Mouse (Mus musculus) midbrain, embryonic 16.5 days (tissue): Measurements from ENCODE around the gene Bcl6b. TPM values are rescaled to one million over a fixed set of nuclear protein-coding genes. Genes with fewer than 3 reads are reported as not detected.

Experiments used
- ATAC-seq: fragments of 200-750 bp; cut with Nextera tagmentation; 2 replicates; pipeline ENCODE4 v1.8.0; 2017; ENCODE audit warnings: moderate TSS enrichment
- H3K27ac ChIP-seq: fragments of 300-500 bp; sonication (generic); 2 replicates; pipeline ENCODE4 v1.5.1; 2014; ENCODE audit warnings: mild to moderate bottlenecking, low read length, mixed read lengths
- H3K27me3 ChIP-seq: fragments of 300-500 bp; sonication (generic); 2 replicates; pipeline ENCODE4 v1.6.1; 2014; ENCODE audit warnings: low read depth, low read length, mixed read lengths; ENCODE audit not compliant: control insufficient read depth, insufficient read depth
- H3K36me3 ChIP-seq: fragments of 300-500 bp; sonication (generic); 2 replicates; pipeline ENCODE4 v1.6.1; 2014; ENCODE audit warnings: mild to moderate bottlenecking, low read length, moderate library complexity, mixed read lengths; ENCODE audit not compliant: control insufficient read depth, insufficient read depth
- H3K4me1 ChIP-seq: fragments of 300-500 bp; sonication (generic); 2 replicates; pipeline ENCODE4 v1.6.1; 2014; ENCODE audit warnings: mild to moderate bottlenecking, low read length, mixed read lengths; ENCODE audit not compliant: control insufficient read depth, insufficient read depth
- H3K4me2 ChIP-seq: fragments of 300-500 bp; sonication (generic); 2 replicates; pipeline ENCODE4 v1.6.1; 2014; ENCODE audit warnings: mild to moderate bottlenecking, low read length, mixed read lengths
- H3K4me3 ChIP-seq: fragments of 300-500 bp; sonication (generic); 2 replicates; pipeline ENCODE4 v1.5.1; 2014; ENCODE audit warnings: low read depth, mild to moderate bottlenecking, low read length, moderate library complexity, mixed read lengths
- H3K9ac ChIP-seq: fragments of 300-500 bp; sonication (generic); 2 replicates; pipeline ENCODE4 v1.6.1; 2014; ENCODE audit warnings: low read depth, low read length, mixed read lengths
- H3K9me3 ChIP-seq: fragments of 300-500 bp; sonication (generic); replicated peaks from 2 replicates; pipeline ENCODE4 v1.6.1; 2014; ENCODE audit warnings: mild to moderate bottlenecking, low read length, mixed read lengths; ENCODE audit not compliant: control insufficient read depth, poor library complexity, severe bottlenecking
- WGBS: fragments of 180-500 bp; shearing (Covaris S2); extraction: QIAGEN DNeasy Blood & Tissue Kit; methylation state at CpG from one replicate; pipeline ENCODE4 v1.1.7; 2014; 5-methylcytosine and 5-hydroxymethylcytosine counted together
- polyA plus RNA-seq: library from polyadenylated mRNA; unstranded; fragments of >200 nt; fragmentation: Nextera tagmentation; extraction: Ambion mirVana; gene quantifications from 2 replicates; pipeline ENCODE4 v1.2.1, GENCODE M21; 2015

Bcl6b gene
- 5.1 and 5.3 TPM in 2 replicates for polyA plus RNA-seq

- peaks cover 2% of the 10 kb centered on the region for H3K36me3 ChIP-seq
- peak within 1 kb of the TSS; percentile 17 for H3K27ac ChIP-seq
- H3K4me2 ChIP-seq, result peak within 1 kb of the TSS; percentile 54
- ATAC-seq, result no peak
- 3% methylated on average over 39 of the region's 39 CpGs for WGBS
- peaks cover 37% of the 10 kb centered on the region for H3K27me3 ChIP-seq
- no peaks in the 10 kb centered on the region for H3K9me3 ChIP-seq
- peaks cover 18% of the 10 kb centered on the region for H3K4me1 ChIP-seq
- peak within 1 kb of the TSS; percentile 27 for H3K9ac ChIP-seq
- H3K4me3 ChIP-seq, result peak within 1 kb of the TSS; percentile 27
These were observed at the start of gene Bcl6b for GRCm38 (mm10) chr11:70229260-70230010. Gene Bcl6b (minus strand): TSS chr11:70229798.

GRCm38 (mm10) chr11:70278961-70279360, 49.4 kb upstream of the Bcl6b start:
- 85% methylated on average over 3 of the region's 3 CpGs for WGBS
- H3K9ac ChIP-seq, result no peak overlapping the region
- H3K36me3 ChIP-seq, result no peaks in the 10 kb centered on the region
- H3K9me3 ChIP-seq, result no peaks in the 10 kb centered on the region
- no peak for ATAC-seq
- H3K27me3 ChIP-seq, result no peaks in the 10 kb centered on the region
- H3K27ac ChIP-seq, result no peak overlapping the region
- no peaks in the 10 kb centered on the region for H3K4me1 ChIP-seq
- no peak overlapping the region for H3K4me2 ChIP-seq
- no peak overlapping the region for H3K4me3 ChIP-seq

- no peaks in the 10 kb centered on the region for H3K27me3 ChIP-seq
- H3K4me2 ChIP-seq, result no peak overlapping the region
- H3K9ac ChIP-seq, result no peak overlapping the region
- WGBS, result 91% methylated on average over 7 of the region's 7 CpGs
- no peaks in the 10 kb centered on the region for H3K9me3 ChIP-seq
- H3K27ac ChIP-seq, result no peak overlapping the region
- H3K36me3 ChIP-seq, result no peaks in the 10 kb centered on the region
- H3K4me1 ChIP-seq, result no peaks in the 10 kb centered on the region
- H3K4me3 ChIP-seq, result no peak overlapping the region
- no peak for ATAC-seq
These were observed 42.0 kb upstream of the Bcl6b start for GRCm38 (mm10) chr11:70271641-70272040.

- no peak for ATAC-seq
- Histone ChIP-seq H3K4me1 (no peaks in the 10 kb centered on the region), H3K4me2 (no peak overlapping the region), H3K9me3 (no peaks in the 10 kb centered on the region), H3K27ac (no peak overlapping the region), H3K4me3 (no peak overlapping the region), H3K27me3 (no peaks in the 10 kb centered on the region), H3K36me3 (no peaks in the 10 kb centered on the region), H3K9ac (no peak overlapping the region)
- 86% methylated on average over 1 of the region's 1 CpGs for WGBS
These were observed 36.8 kb upstream of the Bcl6b start for GRCm38 (mm10) chr11:70266405-70266804.

GRCm38 (mm10) chr11:70265819-70266218, 36.2 kb upstream of the Bcl6b start:
- Histone ChIP-seq H3K4me3 (no peak overlapping the region), H3K27ac (no peak overlapping the region), H3K4me1 (no peaks in the 10 kb centered on the region), H3K36me3 (no peaks in the 10 kb centered on the region), H3K9ac (no peak overlapping the region), H3K9me3 (no peaks in the 10 kb centered on the region), H3K4me2 (no peak overlapping the region), H3K27me3 (no peaks in the 10 kb centered on the region)
- ATAC-seq, result no peak
- 83% methylated on average over 4 of the region's 4 CpGs for whole genome bisulfite sequencing

GRCm38 (mm10) chr11:70265252-70265651, 35.7 kb upstream of the Bcl6b start:
- H3K4me2 ChIP-seq, result no peak overlapping the region
- no peaks in the 10 kb centered on the region for H3K4me1 ChIP-seq
- 61% methylated on average over 3 of the region's 3 CpGs for WGBS
- no peak overlapping the region for H3K9ac ChIP-seq
- H3K27me3 ChIP-seq, result no peaks in the 10 kb centered on the region
- no peak for ATAC-seq
- H3K4me3 ChIP-seq, result no peak overlapping the region
- H3K9me3 ChIP-seq, result no peaks in the 10 kb centered on the region
- no peak overlapping the region for H3K27ac ChIP-seq
- no peaks in the 10 kb centered on the region for H3K36me3 ChIP-seq

GRCm38 (mm10) chr11:70259035-70259434, 29.4 kb upstream of the Bcl6b start:
- Histone ChIP-seq H3K9ac (no peak overlapping the region), H3K4me3 (no peak overlapping the region), H3K27me3 (peaks cover 14% of the 10 kb centered on the region), H3K4me1 (no peaks in the 10 kb centered on the region), H3K9me3 (no peaks in the 10 kb centered on the region), H3K36me3 (no peaks in the 10 kb centered on the region), H3K27ac (no peak overlapping the region), H3K4me2 (no peak overlapping the region)
- no peak for ATAC-seq
- WGBS, result 100% methylated on average over 4 of the region's 4 CpGs

GRCm38 (mm10) chr11:70254931-70255531, 25.4 kb upstream of the Bcl6b start, which contains the start of gene Alox12:
Gene Alox12 (minus strand): TSS chr11:70255353.
- H3K4me3 ChIP-seq, result no peak within 1 kb of the TSS
- WGBS, result 1% methylated on average over 25 of the region's 25 CpGs
- H3K27ac ChIP-seq, result no peak within 1 kb of the TSS
- H3K27me3 ChIP-seq, result peaks cover 40% of the 10 kb centered on the region
- no peaks in the 10 kb centered on the region for H3K4me1 ChIP-seq
- ATAC-seq, result no peak
- H3K9ac ChIP-seq, result no peak within 1 kb of the TSS
- no peaks in the 10 kb centered on the region for H3K36me3 ChIP-seq
- peak within 1 kb of the TSS; percentile 33 for H3K4me2 ChIP-seq
- no peaks in the 10 kb centered on the region for H3K9me3 ChIP-seq

- Histone ChIP-seq H3K4me2 (peak overlapping the region; percentile 4; the same call in 1 of the 2 replicates), H3K4me3 (no peak overlapping the region), H3K27me3 (peaks cover 43% of the 10 kb centered on the region), H3K36me3 (no peaks in the 10 kb centered on the region), H3K4me1 (no peaks in the 10 kb centered on the region), H3K9ac (no peak overlapping the region), H3K27ac (no peak overlapping the region), H3K9me3 (no peaks in the 10 kb centered on the region)
- 5% methylated on average over 18 of the region's 18 CpGs for WGBS
- ATAC-seq, result no peak
These were observed 24.7 kb upstream of the Bcl6b start for GRCm38 (mm10) chr11:70254337-70254736.
